Mouse (Mus musculus) testis, adult 2 months (tissue): ENCODE data around the gene Ccl4.

ENCODE experiments used
- CTCF ChIP-seq: fragments of 200-500 bp; IDR thresholded peaks from 2 replicates; pipeline ENCODE4 v1.5.1; 2012; ENCODE audit warnings: low read depth, mild to moderate bottlenecking, inconsistent platforms, low read length, moderate library complexity; ENCODE audit not compliant: control insufficient read depth, insufficient read depth, insufficient replicate concordance
- POLR2A ChIP-seq: fragments of 200-500 bp; IDR thresholded peaks from 2 replicates; pipeline ENCODE4 v1.6.1; 2012; ENCODE audit warnings: low read depth, mild to moderate bottlenecking, inconsistent platforms, low read length, moderate library complexity; ENCODE audit not compliant: control insufficient read depth

- no peak for TF ChIP-seq POLR2A
- no peak for TF ChIP-seq CTCF
Observed at GRCm38 (mm10) chr11:83631065-83631464, 31.3 kb upstream of the Ccl4 start.
